Comparison of ENCODE assay signal across 15 mouse cellular contexts in genomic region chr10:60723345-60723744, GRCm38 (mm10). TPM values are rescaled to one million over a fixed set of nuclear protein-coding genes. Genes with fewer than 3 reads are reported as not detected.
A peak's percentile ranks its signal among the peaks of the same experiment; 100 is the strongest.
DNase-seq lines count a peak whose midpoint lies in the region; ATAC-seq and TF ChIP-seq lines count a peak whose summit lies in the region.
"Had no signal": no experiment of that assay in that cellular context is flagged by ENCODE, and none has a peak within 500 bp of the region (broad histone marks: within the 10 kb centered on the region; RNA-seq: fewer than 3 reads in every experiment).

No protein-coding gene starts in this region.

- 57% methylated on average over 1 of the region's 1 CpGs for WGBS in kidney, adult 2 months

- no peak for TF ChIP-seq POLR2A in kidney, adult 2 months (IDR thresholded peaks at IDR 0.05; ENCODE audit: low read depth, low read length)
- TF ChIP-seq POLR2A in testis, adult 2 months (IDR thresholded peaks at IDR 0.05; ENCODE audit: control insufficient read depth, low read depth, low read length), result no peak

- no peak overlapping the region for H3K27ac ChIP-seq in kidney, adult 2 months (ENCODE audit: insufficient read depth, low read depth, low read length)
- no peak overlapping the region for H3K27ac ChIP-seq in testis, adult 2 months (ENCODE audit: control insufficient read depth, insufficient read depth, low read depth, low read length)
- H3K27ac ChIP-seq: hindbrain, embryonic 10.5 days; midbrain, embryonic 12.5 days had no signal

- H3K4me1 ChIP-seq in kidney, adult 2 months (ENCODE audit: control insufficient read depth, insufficient read depth, low read length), result no peaks in the 10 kb centered on the region
- no peaks in the 10 kb centered on the region for H3K4me1 ChIP-seq in testis, adult 2 months (ENCODE audit: control insufficient read depth, insufficient read depth, low read length)

- no peak overlapping the region for H3K4me3 ChIP-seq in kidney, adult 2 months (ENCODE audit: insufficient read depth, low read depth, low read length)
- H3K4me3 ChIP-seq in testis, adult 2 months (ENCODE audit: control insufficient read depth, low read depth, low read length), result peak overlapping the region; percentile 2
- H3K4me3 ChIP-seq: hindbrain, embryonic 10.5 days; midbrain, embryonic 12.5 days had no signal

- peak; percentile 54; the same call in 1 of the 2 replicates for ATAC-seq in common myeloid progenitor, adult 5-6 weeks (replicated peaks; ENCODE audit: low read depth, poor library complexity, severe bottlenecking)
- ATAC-seq: activated CD4-positive, CD25-positive, alpha-beta regulatory T cell, adult 4 months had no signal

- 0 out of 2 replicates have a peak, but pooled peaks have one; percentile 24 for TF ChIP-seq CTCF in kidney, adult 2 months (conservative IDR thresholded peaks at IDR 0.05; ENCODE audit: insufficient read depth, insufficient read length, low read depth, low read length)
- TF ChIP-seq CTCF in testis, adult 2 months (IDR thresholded peaks at IDR 0.05; ENCODE audit: control insufficient read depth, insufficient read depth, insufficient replicate concordance, low read depth, low read length), result no peak

- no peaks in the 10 kb centered on the region for H3K36me3 ChIP-seq in kidney, adult 2 months (ENCODE audit: control insufficient read depth, insufficient read depth, low read length)
- H3K36me3 ChIP-seq in testis, adult 2 months (ENCODE audit: control insufficient read depth, insufficient read depth, low read length), result no peaks in the 10 kb centered on the region

- no peak for DNase-seq in kidney, adult 2 months
- no peak for DNase-seq in kidney, postnatal 14 days
- no peak for DNase-seq in testis, postnatal 10 days (ENCODE audit: low spot score)
- peak; percentile 66 for DNase-seq in thymus, postnatal 4 days
- no peak for DNase-seq in urinary bladder, postnatal 10 days (ENCODE audit: low spot score)
- no peak for DNase-seq in layer of hippocampus, adult 9-10 months (ENCODE audit: low spot score)
- DNase-seq: cerebellum, adult 8-10 months; kidney, adult 18-20 months; retina, postnatal 1 day had no signal

- H3K27me3 ChIP-seq in kidney, adult 2 months (replicated peaks; ENCODE audit: control insufficient read depth, insufficient read depth, low read length), result no peaks in the 10 kb centered on the region
- H3K27me3 ChIP-seq in testis, adult 2 months (ENCODE audit: control insufficient read depth, insufficient read depth, low read length), result no peaks in the 10 kb centered on the region

RNA-seq across cellular contexts. Expression of gene Cdh23, which starts 27.1 kb away (rescaled TPM):
- 0.17 and 0.35 TPM in 2 replicates for polyA plus RNA-seq in kidney, adult 2 months (2012; rRNA removed)
- 34.4 and 37.4 TPM in 2 replicates for polyA plus RNA-seq in testis, adult 2 months (2012; rRNA removed)
- total RNA-seq in common myeloid progenitor, adult 5-6 weeks (2017), result not detected in 2 replicates
- polyA plus RNA-seq: G1E had no signal

RNA-seq across cellular contexts. Expression of gene Slc29a3, which starts 29.2 kb away (rescaled TPM):
- 38.6 and 43.5 TPM in 2 replicates for polyA plus RNA-seq in kidney, adult 2 months (2012; rRNA removed)
- polyA plus RNA-seq in testis, adult 2 months (2012; rRNA removed), result 66.1 and 66.3 TPM in 2 replicates
- 12.5 and 16.9 TPM in 2 replicates for total RNA-seq in common myeloid progenitor, adult 5-6 weeks (2017)

Comparison
In these comparisons a context has a peak if more than half of its experiments do, and no peak if none do; other contexts are left out.
1. RNA of gene Cdh23, which starts 27.1 kb away (polyA plus RNA-seq): 34.4 to 37.4 TPM in testis, adult 2 months; 0.17 to 0.35 TPM in kidney, adult 2 months; every median in the first group is over 10 times any median in the second.